Mouse (Mus musculus): ENCODE data around the gene Pmfbp1. TPM values are rescaled to one million over a fixed set of nuclear protein-coding genes. Genes with fewer than 3 reads are reported as not detected.

The Pmfbp1 gene
- polyA plus RNA-seq, 1 experiment from 2014 or later, result 0.10 TPM

- WGBS (ENCODE audit: insufficient replicate concordance), result under 1% methylated on average over 52 of the region's 52 CpGs
- Histone ChIP-seq H3K4me3 (ENCODE audit: low read depth, low read length) (peak within 1 kb of the TSS; percentile 81), H3K9ac (ENCODE audit: low read depth, low read length) (peak within 1 kb of the TSS; percentile 97), H3K4me2 (peak within 1 kb of the TSS; percentile 77), H3K27me3 (ENCODE audit: control insufficient read depth, insufficient read depth, low read length) (no peaks in the 10 kb centered on the region), H3K4me1 (ENCODE audit: control insufficient read depth, insufficient read depth, low read length) (peaks cover 13% of the 10 kb centered on the region), H3K27ac (ENCODE audit: low read depth, low read length) (peak within 1 kb of the TSS; percentile 91), H3K36me3 (ENCODE audit: control insufficient read depth, insufficient read depth, low read length) (peaks cover 11% of the 10 kb centered on the region), H3K9me3 (replicated peaks; ENCODE audit: control insufficient read depth, low read length) (no peaks in the 10 kb centered on the region)
- ATAC-seq (replicated peaks; ENCODE audit: insufficient number of reproducible peaks, low FRiP score, low TSS enrichment), result peak; percentile 99
Measured at GRCm38 (mm10) chr8:109565498-109566333, 71.9 kb downstream of the Pmfbp1 start, which contains the start of the genes Dhx38 and Txnl4b. TSS of gene Dhx38 (minus strand) at chr8:109565861. TSS of gene Txnl4b (plus strand) at chr8:109565892.

- H3K4me2 ChIP-seq, result no peak overlapping the region
- H3K27ac ChIP-seq (ENCODE audit: low read depth, low read length), result no peak overlapping the region
- H3K4me1 ChIP-seq (ENCODE audit: control insufficient read depth, insufficient read depth, low read length), result peaks cover 6% of the 10 kb centered on the region; the same call in 1 of the 2 replicates
- WGBS (ENCODE audit: insufficient replicate concordance), result 86% methylated on average over 12 of the region's 12 CpGs
- peaks cover 4% of the 10 kb centered on the region; the same call in 1 of the 2 replicates for H3K36me3 ChIP-seq (ENCODE audit: control insufficient read depth, insufficient read depth, low read length)
- H3K9me3 ChIP-seq (replicated peaks; ENCODE audit: control insufficient read depth, low read length), result no peaks in the 10 kb centered on the region
- H3K27me3 ChIP-seq (ENCODE audit: control insufficient read depth, insufficient read depth, low read length), result no peaks in the 10 kb centered on the region
- ATAC-seq (replicated peaks; ENCODE audit: insufficient number of reproducible peaks, low FRiP score, low TSS enrichment), result no peak
- H3K4me3 ChIP-seq (ENCODE audit: low read depth, low read length), result no peak overlapping the region
- H3K9ac ChIP-seq (ENCODE audit: low read depth, low read length), result no peak overlapping the region
Measured at GRCm38 (mm10) chr8:109571139-109571538, 77.3 kb downstream of the Pmfbp1 start.

GRCm38 (mm10) chr8:109576311-109576710 lies 82.5 kb downstream of the Pmfbp1 start:
- Histone ChIP-seq H3K27ac (ENCODE audit: low read depth, low read length) (no peak overlapping the region), H3K9me3 (replicated peaks; ENCODE audit: control insufficient read depth, low read length) (no peaks in the 10 kb centered on the region), H3K36me3 (ENCODE audit: control insufficient read depth, insufficient read depth, low read length) (no peaks in the 10 kb centered on the region; the same call in 1 of the 2 replicates), H3K4me3 (ENCODE audit: low read depth, low read length) (no peak overlapping the region), H3K27me3 (ENCODE audit: control insufficient read depth, insufficient read depth, low read length) (0 out of 2 replicates have a peak, but pooled peaks cover 3% of the 10 kb centered on the region), H3K9ac (ENCODE audit: low read depth, low read length) (no peak overlapping the region), H3K4me2 (no peak overlapping the region), H3K4me1 (ENCODE audit: control insufficient read depth, insufficient read depth, low read length) (no peaks in the 10 kb centered on the region)
- no peak for ATAC-seq (replicated peaks; ENCODE audit: insufficient number of reproducible peaks, low FRiP score, low TSS enrichment)
- 82% methylated on average over 4 of the region's 4 CpGs for WGBS (ENCODE audit: insufficient replicate concordance)

- H3K9ac ChIP-seq (ENCODE audit: low read depth, low read length), result no peak within 1 kb of the TSS
- no peak within 1 kb of the TSS for H3K4me3 ChIP-seq (ENCODE audit: low read depth, low read length)
- no peak within 1 kb of the TSS for H3K4me2 ChIP-seq
- H3K36me3 ChIP-seq (ENCODE audit: control insufficient read depth, insufficient read depth, low read length), result no peaks in the 10 kb centered on the region
- ATAC-seq (replicated peaks; ENCODE audit: insufficient number of reproducible peaks, low FRiP score, low TSS enrichment), result no peak
- no peaks in the 10 kb centered on the region for H3K4me1 ChIP-seq (ENCODE audit: control insufficient read depth, insufficient read depth, low read length)
- 0 out of 2 replicates have a peak, but pooled peaks cover 3% of the 10 kb centered on the region for H3K27me3 ChIP-seq (ENCODE audit: control insufficient read depth, insufficient read depth, low read length)
- WGBS (ENCODE audit: insufficient replicate concordance), result 67% methylated on average over 8 of the region's 8 CpGs
- peaks cover 1% of the 10 kb centered on the region; the same call in 1 of the 2 replicates for H3K9me3 ChIP-seq (replicated peaks; ENCODE audit: control insufficient read depth, low read length)
- no peak within 1 kb of the TSS for H3K27ac ChIP-seq (ENCODE audit: low read depth, low read length)
Measured at GRCm38 (mm10) chr8:109578900-109579301, 85.1 kb downstream of the Pmfbp1 start, which contains the start of gene Hp. TSS of gene Hp (minus strand) at chr8:109579172.

GRCm38 (mm10) chr8:109584293-109584692 lies 90.5 kb downstream of the Pmfbp1 start:
- WGBS (ENCODE audit: insufficient replicate concordance), result 77% methylated on average over 4 of the region's 4 CpGs
- ATAC-seq (replicated peaks; ENCODE audit: insufficient number of reproducible peaks, low FRiP score, low TSS enrichment), result no peak
- Histone ChIP-seq H3K27ac (ENCODE audit: low read depth, low read length) (no peak overlapping the region), H3K4me2 (no peak overlapping the region), H3K27me3 (ENCODE audit: control insufficient read depth, insufficient read depth, low read length) (no peaks in the 10 kb centered on the region), H3K9ac (ENCODE audit: low read depth, low read length) (no peak overlapping the region), H3K4me1 (ENCODE audit: control insufficient read depth, insufficient read depth, low read length) (no peaks in the 10 kb centered on the region; the same call in 1 of the 2 replicates), H3K4me3 (ENCODE audit: low read depth, low read length) (no peak overlapping the region), H3K36me3 (ENCODE audit: control insufficient read depth, insufficient read depth, low read length) (no peaks in the 10 kb centered on the region), H3K9me3 (replicated peaks; ENCODE audit: control insufficient read depth, low read length) (peaks cover 3% of the 10 kb centered on the region; the same call in 1 of the 2 replicates)

- Histone ChIP-seq H3K4me1 (ENCODE audit: control insufficient read depth, insufficient read depth, low read length) (no peaks in the 10 kb centered on the region; the same call in 1 of the 2 replicates), H3K27me3 (ENCODE audit: control insufficient read depth, insufficient read depth, low read length) (no peaks in the 10 kb centered on the region), H3K36me3 (ENCODE audit: control insufficient read depth, insufficient read depth, low read length) (no peaks in the 10 kb centered on the region), H3K4me2 (no peak overlapping the region), H3K9ac (ENCODE audit: low read depth, low read length) (no peak overlapping the region), H3K27ac (ENCODE audit: low read depth, low read length) (no peak overlapping the region), H3K9me3 (replicated peaks; ENCODE audit: control insufficient read depth, low read length) (peaks cover 3% of the 10 kb centered on the region; the same call in 1 of the 2 replicates), H3K4me3 (ENCODE audit: low read depth, low read length) (no peak overlapping the region)
- no peak for ATAC-seq (replicated peaks; ENCODE audit: insufficient number of reproducible peaks, low FRiP score, low TSS enrichment)
- 82% methylated on average over 3 of the region's 3 CpGs for whole genome bisulfite sequencing (ENCODE audit: insufficient replicate concordance)
Measured at GRCm38 (mm10) chr8:109584830-109585229, 91.0 kb downstream of the Pmfbp1 start.

GRCm38 (mm10) chr8:109585652-109586051 lies 91.8 kb downstream of the Pmfbp1 start:
- ATAC-seq (replicated peaks; ENCODE audit: insufficient number of reproducible peaks, low FRiP score, low TSS enrichment), result no peak
- Histone ChIP-seq H3K27ac (ENCODE audit: low read depth, low read length) (no peak overlapping the region), H3K4me2 (no peak overlapping the region), H3K9me3 (replicated peaks; ENCODE audit: control insufficient read depth, low read length) (peaks cover 3% of the 10 kb centered on the region; the same call in 1 of the 2 replicates), H3K4me1 (ENCODE audit: control insufficient read depth, insufficient read depth, low read length) (no peaks in the 10 kb centered on the region; the same call in 1 of the 2 replicates), H3K9ac (ENCODE audit: low read depth, low read length) (no peak overlapping the region), H3K27me3 (ENCODE audit: control insufficient read depth, insufficient read depth, low read length) (no peaks in the 10 kb centered on the region), H3K36me3 (ENCODE audit: control insufficient read depth, insufficient read depth, low read length) (no peaks in the 10 kb centered on the region), H3K4me3 (ENCODE audit: low read depth, low read length) (no peak overlapping the region)

GRCm38 (mm10) chr8:109586972-109587504 lies 93.2 kb downstream of the Pmfbp1 start:
- Histone ChIP-seq H3K27ac (ENCODE audit: low read depth, low read length) (no peak overlapping the region), H3K4me3 (ENCODE audit: low read depth, low read length) (no peak overlapping the region), H3K36me3 (ENCODE audit: control insufficient read depth, insufficient read depth, low read length) (no peaks in the 10 kb centered on the region), H3K4me1 (ENCODE audit: control insufficient read depth, insufficient read depth, low read length) (no peaks in the 10 kb centered on the region; the same call in 1 of the 2 replicates), H3K27me3 (ENCODE audit: control insufficient read depth, insufficient read depth, low read length) (no peaks in the 10 kb centered on the region), H3K4me2 (no peak overlapping the region), H3K9ac (ENCODE audit: low read depth, low read length) (no peak overlapping the region), H3K9me3 (replicated peaks; ENCODE audit: control insufficient read depth, low read length) (peaks cover 3% of the 10 kb centered on the region; the same call in 1 of the 2 replicates)
- 53% methylated on average over 7 of the region's 7 CpGs for WGBS (ENCODE audit: insufficient replicate concordance)
- no peak for ATAC-seq (replicated peaks; ENCODE audit: insufficient number of reproducible peaks, low FRiP score, low TSS enrichment)

Data from heart, embryonic 11.5 days (tissue).